Comparison of ENCODE assay signal across 8 mouse cellular contexts in genomic region chr6:119847518-119848033, GRCm38 (mm10). TPM values are rescaled to one million over a fixed set of nuclear protein-coding genes. Genes with fewer than 3 reads are reported as not detected.
DNase-seq lines count a peak whose midpoint lies in the region; ATAC-seq and TF ChIP-seq lines count a peak whose summit lies in the region.

No protein-coding gene starts in this region.

- no peaks in the 10 kb centered on the region for H3K27me3 ChIP-seq in heart, embryonic 10.5 days (ENCODE audit: insufficient read depth, poor library complexity, severe bottlenecking)
- no peaks in the 10 kb centered on the region for H3K27me3 ChIP-seq in thymus, adult 2 months (ENCODE audit: control insufficient read depth, insufficient read depth, low read length)
- no peaks in the 10 kb centered on the region for H3K27me3 ChIP-seq in hindbrain, embryonic 12.5 days
- no peaks in the 10 kb centered on the region for H3K27me3 ChIP-seq in midbrain, embryonic 12.5 days

- no peaks in the 10 kb centered on the region for H3K36me3 ChIP-seq in heart, embryonic 10.5 days
- H3K36me3 ChIP-seq in thymus, adult 2 months (ENCODE audit: control insufficient read depth, insufficient read depth, low read length), result no peaks in the 10 kb centered on the region
- no peaks in the 10 kb centered on the region for H3K36me3 ChIP-seq in hindbrain, embryonic 12.5 days
- H3K36me3 ChIP-seq in midbrain, embryonic 12.5 days, result no peaks in the 10 kb centered on the region

- peak overlapping the region; percentile 82 for H3K9ac ChIP-seq in hindbrain, embryonic 12.5 days
- H3K9ac ChIP-seq in midbrain, embryonic 12.5 days (replicated peaks), result peak overlapping the region; percentile 90

- peak; percentile 71 for ATAC-seq in hindbrain, embryonic 12.5 days (ENCODE audit: low FRiP score)
- ATAC-seq in midbrain, embryonic 12.5 days (ENCODE audit: low FRiP score, low read depth), result peak; percentile 32

- no peak for TF ChIP-seq POLR2A in thymus, adult 2 months (IDR thresholded peaks at IDR 0.05; ENCODE audit: control insufficient read depth, extremely low read depth, insufficient read depth, low read length, poor library complexity)

- peak overlapping the region; percentile 69 for H3K4me2 ChIP-seq in hindbrain, embryonic 12.5 days (replicated peaks)
- H3K4me2 ChIP-seq in midbrain, embryonic 12.5 days (replicated peaks), result peak overlapping the region; percentile 67

- H3K27ac ChIP-seq in heart, embryonic 10.5 days, result peak overlapping the region; percentile 99
- no peak overlapping the region for H3K27ac ChIP-seq in thymus, adult 2 months (ENCODE audit: control insufficient read depth, insufficient read depth, low read length)
- peak overlapping the region; percentile 98 for H3K27ac ChIP-seq in hindbrain, embryonic 12.5 days
- H3K27ac ChIP-seq in midbrain, embryonic 12.5 days (replicated peaks), result peak overlapping the region; percentile 94

- DNase-seq in heart, embryonic 10.5 days (ENCODE audit: low spot score), result no peak
- no peak for DNase-seq in heart, adult 11 months
- DNase-seq in thymus, adult 2 months, result no peak
- DNase-seq in thymus, adult 18-20 months, result no peak
- DNase-seq in testis, postnatal 14 days (ENCODE audit: low spot score), result no peak
- DNase-seq in adrenal gland, adult 8-10 months, result no peak

- H3K9me3 ChIP-seq in heart, embryonic 10.5 days, result no peaks in the 10 kb centered on the region
- no peaks in the 10 kb centered on the region for H3K9me3 ChIP-seq in hindbrain, embryonic 12.5 days (replicated peaks)
- H3K9me3 ChIP-seq in midbrain, embryonic 12.5 days, result no peaks in the 10 kb centered on the region

- H3K4me1 ChIP-seq in heart, embryonic 10.5 days, result peaks cover 15% of the 10 kb centered on the region
- peaks cover 10% of the 10 kb centered on the region for H3K4me1 ChIP-seq in thymus, adult 2 months (replicated peaks; ENCODE audit: control insufficient read depth, insufficient read depth, low read length)
- H3K4me1 ChIP-seq in hindbrain, embryonic 12.5 days, result peaks cover 22% of the 10 kb centered on the region
- H3K4me1 ChIP-seq in midbrain, embryonic 12.5 days, result peaks cover 23% of the 10 kb centered on the region

- peak overlapping the region; percentile 92 for H3K4me3 ChIP-seq in heart, embryonic 10.5 days
- peak overlapping the region; percentile 78 for H3K4me3 ChIP-seq in thymus, adult 2 months (ENCODE audit: control insufficient read depth, insufficient read depth, low read length)
- peak overlapping the region; percentile 92 for H3K4me3 ChIP-seq in hindbrain, embryonic 12.5 days
- peak overlapping the region; percentile 91 for H3K4me3 ChIP-seq in midbrain, embryonic 12.5 days

- TF ChIP-seq CTCF in thymus, adult 2 months (IDR thresholded peaks at IDR 0.05; ENCODE audit: borderline replicate concordance, control insufficient read depth, extremely low read depth, insufficient read depth, low read length, poor library complexity), result peak; percentile 5; the same call in 1 of the 2 replicates

- 0% methylated on average over 39 of the region's 40 CpGs for WGBS in heart, embryonic 10.5 days
- WGBS in thymus, adult 2 months, result under 1% methylated on average over 40 of the region's 40 CpGs
- WGBS in hindbrain, embryonic 12.5 days, result under 1% methylated on average over 40 of the region's 40 CpGs
- under 1% methylated on average over 36 of the region's 40 CpGs for WGBS in midbrain, embryonic 12.5 days

RNA-seq across cellular contexts. Expression of gene Erc1, which starts 0.4 kb away (rescaled TPM):
- polyA plus RNA-seq in heart, embryonic 10.5 days (2016; fragmentation: Nextera tagmentation; extraction: Ambion mirVana), result 17.6 and 22.5 TPM in 2 replicates
- polyA plus RNA-seq in thymus, adult 2 months (2012; rRNA removed), result 8.4 and 8.5 TPM in 2 replicates
- 41.4 and 45.9 TPM in 2 replicates for polyA plus RNA-seq in hindbrain, embryonic 12.5 days (2016; fragmentation: Nextera tagmentation; extraction: Ambion mirVana)
- polyA plus RNA-seq in midbrain, embryonic 12.5 days (2016; fragmentation: Nextera tagmentation; extraction: Ambion mirVana), result 37.2 and 37.5 TPM in 2 replicates
- total RNA-seq in adrenal gland, adult 8-10 months (2022), result 10 to 100 TPM; 16.4 to 29.0 (median 21.4) TPM

RNA-seq across cellular contexts. Expression of gene Rad52, which starts 54.9 kb away (rescaled TPM):
- polyA plus RNA-seq in heart, embryonic 10.5 days (2016; fragmentation: Nextera tagmentation; extraction: Ambion mirVana), result 13.5 and 16.5 TPM in 2 replicates
- polyA plus RNA-seq in thymus, adult 2 months (2012; rRNA removed), result 74.1 and 74.5 TPM in 2 replicates
- polyA plus RNA-seq in hindbrain, embryonic 12.5 days (2016; fragmentation: Nextera tagmentation; extraction: Ambion mirVana), result 22.1 and 23.5 TPM in 2 replicates
- 24.9 and 28.1 TPM in 2 replicates for polyA plus RNA-seq in midbrain, embryonic 12.5 days (2016; fragmentation: Nextera tagmentation; extraction: Ambion mirVana)
- 10 to 100 TPM; 15.6 to 33.5 (median 22.0) TPM for total RNA-seq in adrenal gland, adult 8-10 months (2022)
